Mouse (Mus musculus): ENCODE data around the gene Plppr2. TPM values are rescaled to one million over a fixed set of nuclear protein-coding genes. Genes with fewer than 3 reads are reported as not detected.

The Plppr2 gene
- 35.6 and 40.5 TPM in 2 replicates for total RNA-seq (2021)
- long read RNA-seq, partial matches to known transcripts, result 11 of 18 reads
- long read RNA-seq, other reads (novel, unspliced or antisense), result 5 of 18 reads

DNA sequence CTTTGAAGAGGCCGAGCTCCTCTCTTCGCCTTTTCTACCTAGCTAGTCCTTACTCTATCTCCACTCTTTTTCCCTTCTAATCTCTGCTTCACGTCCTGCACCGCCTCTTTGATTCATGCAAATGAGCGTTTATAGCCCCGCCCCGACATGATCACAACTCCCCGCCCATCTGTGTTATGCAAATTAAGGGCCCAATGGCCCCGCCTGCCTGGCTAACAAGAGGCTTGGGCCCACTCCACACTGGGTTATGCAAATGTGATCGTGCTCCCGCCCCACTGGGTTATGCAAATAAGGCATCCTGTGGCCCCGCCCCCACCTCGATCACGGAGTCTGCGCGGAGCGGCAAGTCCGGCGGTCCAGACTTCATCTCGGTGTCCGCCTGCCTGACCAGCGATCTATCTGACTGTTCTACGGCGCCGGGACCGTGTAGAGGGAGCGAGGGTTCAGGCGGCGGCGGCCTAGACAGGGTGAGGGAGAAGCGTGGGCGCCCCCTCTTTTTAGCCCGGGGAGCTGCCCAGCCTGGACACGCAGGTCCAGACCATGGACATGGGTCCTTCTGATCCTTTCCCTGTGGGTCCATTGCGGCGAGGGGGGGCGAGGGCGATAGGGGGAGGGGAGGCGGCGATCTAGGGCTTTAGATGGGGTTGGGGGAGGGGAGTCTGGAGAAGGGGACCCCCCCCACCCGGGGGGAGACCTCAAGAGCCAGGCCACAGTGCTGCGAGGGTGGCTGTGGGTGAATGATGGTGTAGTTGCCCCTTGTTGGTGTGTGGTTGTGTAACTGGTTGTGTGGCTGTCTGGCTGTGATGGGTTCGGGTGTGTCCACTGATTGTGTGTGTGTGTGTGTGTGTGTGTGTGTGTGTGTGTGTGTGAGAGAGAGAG is at the start of gene Plppr2:
TSS of gene Plppr2 (plus strand) at position 342 of the 879 bp plus-strand sequence.
- peak; percentile 99 for DNase-seq

DNA sequence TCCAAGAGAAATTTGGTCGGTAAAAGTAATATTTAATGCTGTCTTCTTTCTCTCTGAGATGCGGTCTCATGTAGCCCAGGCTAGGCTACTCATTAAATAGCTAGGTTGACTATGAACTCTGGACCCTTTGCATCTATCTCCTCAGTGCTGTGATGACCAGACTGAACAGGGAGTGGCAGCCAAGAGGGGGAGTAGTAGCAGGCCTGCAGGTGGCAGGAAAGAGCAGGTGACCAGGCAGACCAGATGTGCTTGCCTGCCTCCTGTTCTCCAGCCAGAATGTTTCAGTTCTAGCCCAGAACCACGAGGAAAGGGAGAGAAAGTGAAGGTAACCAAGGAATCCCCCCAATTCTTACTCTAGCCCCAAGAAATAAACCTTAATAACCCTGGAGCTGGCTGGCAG is 47.6 kb upstream of the Plppr2 start:
- DNase-seq, result no peak

DNA sequence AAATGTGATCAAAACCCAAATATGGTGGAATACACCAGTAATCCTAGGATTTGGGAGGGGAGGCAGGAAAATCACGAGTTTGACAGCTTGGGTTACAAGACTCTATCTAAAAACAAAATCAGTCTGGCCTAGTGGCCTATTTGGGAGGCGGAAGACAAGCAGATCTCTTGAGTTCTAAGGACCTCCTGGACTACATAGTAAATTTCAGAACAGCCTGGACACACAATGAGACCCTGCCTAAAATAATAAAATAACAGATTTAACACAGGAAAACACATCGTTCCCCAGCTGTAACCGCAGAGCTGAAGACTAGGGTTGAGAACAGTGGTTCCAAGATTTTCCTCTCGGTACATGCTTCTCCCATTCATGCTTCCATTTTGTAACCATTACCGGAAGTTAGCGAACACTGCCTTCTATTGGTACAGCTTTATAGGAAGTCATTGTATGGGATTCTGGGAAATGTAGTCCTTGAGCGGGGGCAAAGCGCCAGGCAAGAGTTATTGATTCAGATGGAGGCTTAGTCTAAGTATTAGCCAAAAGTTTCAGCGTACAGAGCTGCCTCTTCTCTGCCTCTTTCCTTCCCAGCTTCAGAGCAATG is 35.5 kb upstream of the Plppr2 start:
- DNase-seq, result peak; percentile 56

DNA sequence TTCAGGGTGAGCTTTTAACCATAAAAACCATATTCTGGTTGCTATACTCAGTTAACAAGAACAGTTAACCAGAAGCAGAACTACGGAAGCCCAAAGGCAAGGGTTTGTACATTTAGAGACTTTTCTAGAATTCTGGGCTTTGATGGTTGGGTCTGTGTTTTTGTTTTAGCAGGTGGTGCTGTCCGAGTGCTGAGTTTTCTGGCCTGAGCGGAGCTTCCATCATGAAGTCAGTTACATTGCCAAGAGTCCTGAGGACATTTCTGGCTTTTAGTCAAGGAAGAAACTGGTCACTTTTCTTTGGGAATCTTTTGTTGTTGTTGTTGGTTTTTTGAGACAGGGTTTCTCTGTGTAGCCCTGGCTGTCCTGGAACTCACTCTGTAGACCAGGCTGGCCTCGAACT is 32.8 kb upstream of the Plppr2 start:
- DNase-seq, result no peak

DNA sequence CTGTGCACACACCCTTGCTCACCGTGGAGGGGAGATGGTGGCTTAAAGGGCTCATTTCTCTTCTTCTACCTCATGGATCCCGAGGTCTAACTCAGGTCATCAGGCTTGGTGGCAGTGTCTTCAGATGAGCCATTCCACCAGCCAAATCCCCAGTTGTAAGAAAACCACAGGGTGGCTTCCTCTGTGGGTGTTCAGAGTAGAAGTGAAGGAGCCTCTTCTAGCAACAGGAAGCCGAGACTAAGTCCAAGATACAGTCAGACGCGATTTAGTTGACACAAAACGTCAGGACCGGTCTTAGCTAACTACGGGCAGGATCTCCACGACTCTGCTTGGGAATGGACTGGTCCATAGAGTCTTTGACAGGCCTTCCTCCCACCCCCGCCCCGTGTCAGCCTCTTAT is 28.6 kb upstream of the Plppr2 start:
- DNase-seq, result no peak

DNA sequence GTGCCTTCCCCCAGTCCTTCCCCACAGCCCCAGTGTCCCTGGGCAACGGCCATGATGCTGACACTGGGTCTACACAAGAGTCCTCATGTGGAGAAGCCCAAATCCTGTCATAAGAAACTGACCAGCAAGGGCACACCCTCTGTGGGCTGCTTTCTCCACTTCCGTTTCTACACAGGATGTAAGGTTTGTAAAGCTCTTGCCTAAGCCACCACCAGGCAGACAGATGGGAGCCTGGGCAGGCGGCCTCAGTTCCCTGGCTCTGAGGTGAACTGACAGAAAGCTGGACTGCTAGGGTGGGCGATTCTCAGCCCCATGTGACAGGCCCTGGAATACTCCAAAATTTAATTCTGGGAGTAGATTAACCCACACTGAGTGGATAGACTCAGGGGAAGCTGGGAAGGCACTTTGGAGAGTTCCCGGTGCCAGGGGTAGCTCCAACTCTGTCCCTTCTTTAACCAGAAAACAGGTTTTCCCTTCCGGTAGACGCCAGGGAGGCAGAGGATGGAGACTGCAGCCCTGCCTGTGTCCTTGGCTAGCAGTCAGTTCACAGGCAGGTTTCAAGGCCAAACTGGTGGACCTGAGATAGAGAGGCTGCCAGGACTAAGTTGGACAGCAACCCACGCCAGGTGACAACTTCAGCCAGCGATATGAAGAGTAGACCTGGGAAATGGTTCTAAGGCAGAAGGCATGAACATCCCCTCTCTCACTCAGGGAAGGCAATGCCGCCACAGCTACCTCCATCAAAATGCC is 27.2 kb upstream of the Plppr2 start:
- DNase-seq, result no peak

DNA sequence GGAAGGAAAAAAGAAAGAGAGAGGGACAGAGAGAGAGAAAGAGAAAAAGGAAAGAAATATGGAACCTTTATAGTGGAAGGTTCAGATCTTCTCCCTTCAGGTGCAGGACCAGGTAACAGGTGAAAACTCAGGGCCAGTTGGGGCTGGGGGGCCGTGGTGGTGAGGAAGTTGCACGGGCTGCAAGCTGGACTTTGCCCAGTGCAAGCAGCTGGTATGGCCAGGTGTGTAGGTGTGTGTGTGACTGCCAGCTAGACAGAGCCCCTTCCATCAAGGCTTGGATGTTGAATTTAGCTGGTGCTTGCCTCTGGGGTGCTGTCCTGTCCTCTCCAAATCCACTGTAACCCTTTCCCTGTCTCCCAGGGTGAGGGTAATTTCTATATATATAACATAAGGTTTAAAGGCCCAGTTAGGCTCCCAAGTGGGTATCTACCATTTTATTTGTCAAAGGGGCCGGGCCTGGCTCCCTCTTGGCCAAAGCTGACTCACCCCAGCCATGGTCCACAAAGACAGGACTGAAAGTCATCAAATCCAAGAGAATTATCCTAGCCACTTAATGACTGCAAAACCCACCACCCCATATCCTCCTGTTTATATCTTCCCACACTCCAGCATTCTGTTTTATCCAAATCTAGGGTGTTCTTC is 19.9 kb upstream of the Plppr2 start:
- no peak for DNase-seq

DNA sequence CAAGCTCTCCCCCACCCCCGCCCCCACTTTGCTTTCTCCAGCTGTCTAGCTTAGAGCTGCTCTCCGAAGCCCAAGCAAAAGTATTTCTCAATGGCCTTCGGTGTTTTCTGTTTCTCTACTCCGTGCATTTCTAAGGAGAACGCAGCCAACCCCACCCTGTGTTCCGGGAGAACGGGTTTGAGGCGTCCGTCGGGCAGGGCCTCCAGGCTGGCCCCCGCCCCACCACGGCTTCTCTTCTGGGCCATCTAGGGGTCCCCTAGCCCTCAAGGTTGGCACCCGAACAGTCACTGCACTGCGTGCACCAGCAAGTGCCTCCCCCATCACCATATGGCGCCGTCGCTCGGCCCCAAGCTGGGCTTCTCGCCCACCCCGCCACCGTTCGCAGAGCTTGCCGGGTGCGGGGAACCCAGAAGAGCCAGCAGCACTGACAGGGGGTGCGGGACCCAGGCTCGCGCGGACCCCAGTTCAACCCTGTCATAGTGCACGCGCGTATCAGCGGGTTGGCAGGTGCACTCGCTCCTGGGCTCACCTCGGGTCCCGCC is 19.3 kb upstream of the Plppr2 start:
- no peak for DNase-seq

DNA sequence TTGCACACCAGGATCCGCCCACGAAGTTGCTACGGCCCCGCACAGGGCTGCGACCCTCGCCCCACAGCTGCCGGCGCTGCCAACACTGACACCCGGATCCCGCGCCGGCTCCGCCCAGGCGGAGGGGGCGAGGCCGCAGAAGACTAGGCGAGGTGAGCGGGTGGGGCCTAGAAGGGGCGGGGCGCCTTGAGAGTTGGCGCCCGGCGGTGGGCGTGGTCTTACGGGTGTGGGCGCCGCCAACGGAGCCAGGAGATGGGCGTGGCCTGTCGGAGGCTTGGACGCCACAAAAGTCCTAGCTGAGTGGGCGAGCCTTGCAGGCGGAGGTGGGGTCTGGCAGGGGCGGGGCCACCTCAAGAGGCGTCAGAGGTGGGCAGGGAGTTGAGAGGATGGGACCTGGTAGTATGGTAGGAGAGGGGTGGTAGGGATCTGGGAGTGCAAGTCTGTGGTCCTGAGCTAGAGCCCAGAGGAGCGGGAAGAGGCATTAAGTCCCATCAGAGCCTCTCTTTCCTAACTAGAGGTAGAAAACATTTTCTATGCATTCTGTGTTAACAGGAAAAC is 18.7 kb upstream of the Plppr2 start, which contains the start of gene Rab3d:
TSS of gene Rab3d (minus strand) at position 158 of the 558 bp plus-strand sequence.
- peak; percentile 96 for DNase-seq

DNA sequence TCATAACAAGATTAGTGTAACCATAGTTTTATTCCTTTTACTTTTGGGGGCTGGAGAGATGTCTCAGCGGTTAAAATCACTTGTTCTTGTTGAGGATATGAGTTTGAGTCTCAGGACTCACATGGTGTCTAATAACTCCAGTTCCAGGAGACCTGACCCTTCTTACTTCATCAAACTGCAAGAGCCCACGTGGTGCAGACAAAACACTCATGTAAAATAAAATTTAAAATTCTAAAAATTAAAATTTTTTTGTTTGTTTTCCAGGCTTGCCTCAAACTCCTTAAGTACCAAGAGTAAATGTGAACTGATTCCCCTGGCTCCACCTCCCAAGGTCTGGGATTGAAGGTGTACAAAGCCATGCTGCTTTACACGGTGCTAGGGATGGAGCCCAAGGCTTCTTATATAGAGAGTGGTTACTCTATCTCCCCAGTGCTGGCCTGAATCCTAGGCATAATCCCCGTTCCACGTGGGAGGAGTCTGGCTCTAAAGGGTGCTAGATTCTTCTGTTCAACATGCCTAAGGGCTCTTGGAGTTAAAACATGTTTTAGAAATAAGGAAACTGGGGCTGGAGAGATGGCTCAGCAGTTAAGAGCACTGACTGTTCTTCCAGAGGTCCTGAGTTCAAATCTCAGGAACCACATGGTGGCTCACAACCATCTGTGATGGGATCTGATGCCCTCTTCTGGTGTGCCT is 18.0 kb upstream of the Plppr2 start:
- no peak for DNase-seq

DNA sequence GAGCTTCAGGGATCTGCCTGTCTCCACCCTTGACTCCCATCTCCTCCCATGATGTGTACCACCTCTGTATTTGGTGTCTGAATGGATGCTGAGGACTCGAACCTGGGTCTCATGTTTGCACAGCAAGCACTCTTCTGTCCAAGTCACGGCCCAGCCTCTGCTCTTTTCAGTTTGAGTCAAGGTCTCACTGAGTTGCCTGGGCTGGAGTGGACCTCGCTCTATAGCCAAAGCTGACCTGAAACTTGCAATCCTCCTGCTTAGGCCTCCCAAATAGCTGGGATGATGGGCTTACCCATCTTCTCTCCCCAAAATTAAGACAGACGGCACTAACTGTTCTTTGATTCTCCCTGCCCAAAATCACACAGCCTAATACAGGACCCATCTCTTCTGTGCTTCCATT is 13.8 kb upstream of the Plppr2 start:
- DNase-seq, result no peak

DNA sequence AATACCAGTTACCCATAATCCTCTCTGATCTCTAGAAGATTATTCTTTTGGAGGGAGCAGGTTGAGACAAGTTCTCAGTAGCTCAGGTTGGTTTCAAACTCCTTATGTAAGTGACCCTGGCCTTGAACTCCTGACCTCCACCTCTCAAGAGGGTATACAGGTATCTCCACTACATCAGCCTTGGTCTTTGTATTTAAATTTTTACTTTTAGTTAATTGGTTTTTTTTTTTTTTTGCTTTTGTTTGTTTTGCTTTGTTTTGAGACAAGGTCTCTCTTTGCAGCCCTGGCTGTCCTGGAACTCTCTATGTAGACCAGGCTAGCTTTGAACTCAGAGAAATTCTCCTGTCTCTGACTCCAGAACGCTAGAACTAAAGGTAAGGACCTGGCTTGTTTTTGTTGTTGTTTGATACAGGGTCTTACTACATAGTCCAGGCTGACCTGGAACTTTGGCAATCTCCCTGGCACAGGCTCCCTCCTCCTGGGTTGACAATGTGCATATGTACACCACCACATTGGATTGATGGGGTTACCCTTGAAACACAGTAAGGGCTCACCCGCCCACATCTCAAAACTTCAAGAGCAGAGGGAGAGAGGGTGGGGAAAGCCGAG is 13.2 kb upstream of the Plppr2 start:
- no peak for DNase-seq

DNA sequence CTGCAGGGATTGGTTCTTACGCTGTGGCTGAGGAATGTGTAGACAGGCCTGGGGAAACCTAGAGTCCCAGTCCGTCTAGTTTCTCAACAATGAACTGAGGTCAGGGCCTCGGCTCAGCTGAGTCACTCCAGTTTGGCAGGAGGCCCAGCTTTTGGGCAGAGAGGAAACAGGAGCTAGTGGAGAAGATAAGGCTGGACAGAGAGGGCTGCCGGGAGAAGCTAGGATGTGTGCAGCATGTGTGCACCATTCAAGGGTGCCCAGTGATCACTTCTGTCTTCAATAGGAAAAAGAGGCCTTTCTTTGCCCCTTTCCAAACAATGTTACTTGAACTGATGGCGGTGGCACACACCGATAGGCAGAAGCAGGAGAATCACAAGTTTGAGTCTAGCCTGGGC is 12.7 kb upstream of the Plppr2 start:
- DNase-seq, result peak; percentile 95

DNA sequence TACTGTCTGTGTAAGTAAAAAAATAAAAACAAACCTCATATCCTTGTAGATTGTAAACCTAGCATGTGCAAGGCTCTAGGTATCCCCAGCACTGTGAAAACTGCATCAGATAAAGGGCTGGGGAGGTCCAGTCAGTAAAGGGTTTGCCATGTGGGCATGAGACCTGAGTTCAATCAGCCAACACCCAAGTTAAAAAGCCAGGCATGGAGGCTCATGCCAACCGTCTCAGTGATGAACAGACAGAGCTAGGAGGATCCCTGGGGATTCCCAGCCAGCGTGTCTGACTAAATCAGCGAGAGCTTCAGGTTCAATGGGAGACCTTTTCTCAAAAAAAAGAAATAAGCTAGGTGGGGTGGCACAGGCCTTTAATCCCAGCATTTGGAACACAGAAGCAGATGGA is 11.8 kb upstream of the Plppr2 start:
- DNase-seq, result no peak

DNA sequence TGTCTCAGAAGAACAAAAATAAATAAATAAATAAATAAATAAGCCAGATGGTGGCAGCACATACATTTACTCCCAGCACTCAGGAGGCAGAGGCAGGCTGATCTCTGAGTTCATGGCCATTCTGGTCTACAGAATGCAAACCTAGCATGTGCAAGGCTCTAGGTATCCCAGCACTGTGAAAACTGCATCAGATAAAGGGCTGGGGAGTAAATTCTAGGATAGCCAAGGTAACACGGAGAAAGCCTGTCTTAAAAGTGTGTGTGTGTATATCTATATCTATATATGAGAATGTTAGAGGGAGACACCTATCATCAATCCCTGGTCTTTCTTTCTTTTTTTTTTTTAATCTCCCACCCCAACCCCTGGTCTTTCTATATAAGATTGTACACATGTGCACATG is 11.3 kb upstream of the Plppr2 start:
- no peak for DNase-seq

DNA sequence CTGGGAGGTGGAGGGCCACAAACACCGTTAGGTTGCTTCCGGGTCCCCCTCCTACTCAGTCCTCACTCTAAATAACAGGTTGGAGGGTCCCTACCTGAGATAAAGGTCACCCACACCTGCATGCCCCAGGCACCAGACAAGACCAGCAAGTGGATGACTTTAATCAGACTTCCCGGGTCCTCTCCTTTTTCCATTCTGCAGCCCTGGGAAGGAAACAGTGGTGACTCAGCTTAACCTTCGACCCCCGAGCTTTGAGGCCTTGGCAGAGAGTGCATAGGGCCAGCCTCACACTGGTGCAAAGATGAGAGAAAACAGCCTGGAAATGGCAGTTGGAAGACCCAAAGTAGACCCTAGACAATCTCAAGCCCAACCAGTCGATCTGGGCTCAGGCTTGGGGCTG is 10.7 kb upstream of the Plppr2 start:
- peak; percentile 70 for DNase-seq

DNA sequence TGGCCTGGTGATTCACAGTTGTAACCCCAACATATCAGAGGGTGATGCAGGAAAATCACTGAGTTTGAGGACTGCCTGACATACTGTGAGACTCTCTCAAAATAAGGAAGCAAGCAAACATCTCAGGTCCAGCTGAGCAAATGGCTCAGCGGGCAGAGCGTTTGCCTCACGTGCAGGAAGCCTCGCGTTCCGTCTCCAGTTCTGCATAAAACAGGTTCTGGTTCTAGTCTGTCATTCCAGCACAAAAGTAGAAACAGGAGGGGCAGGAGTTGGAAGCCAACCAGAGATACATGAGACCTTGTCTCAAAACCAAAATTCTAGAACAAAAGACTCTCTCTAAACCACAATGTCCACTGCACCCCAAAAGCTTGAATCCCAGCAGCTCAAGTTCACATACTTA is 10.0 kb upstream of the Plppr2 start:
- no peak for DNase-seq

DNA sequence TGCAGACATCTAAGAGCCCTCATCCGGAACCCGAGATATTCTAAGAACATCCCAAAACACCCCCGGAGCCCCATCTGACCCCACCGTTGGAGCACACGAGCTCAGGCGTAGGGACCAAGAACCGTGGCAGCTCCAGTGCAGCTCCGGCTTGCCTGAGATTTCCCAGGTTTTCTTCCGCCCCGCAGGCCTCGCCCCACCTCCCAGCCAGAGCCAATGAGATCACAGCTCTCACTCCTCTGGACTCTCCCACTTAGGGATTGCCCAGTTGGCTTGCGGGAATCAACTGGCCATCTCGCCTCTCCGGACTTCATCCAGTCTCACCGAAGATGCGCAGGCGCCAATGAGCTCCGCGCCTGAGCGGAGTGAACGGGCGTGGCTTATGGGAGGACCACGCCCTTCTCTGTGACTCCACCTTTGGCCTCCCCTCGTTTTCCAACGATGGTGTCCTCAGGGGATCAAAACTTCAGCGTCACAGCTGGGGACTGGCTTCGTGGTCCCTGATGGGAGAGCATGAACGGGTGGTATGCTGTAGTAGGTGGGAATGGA is 9.6 kb upstream of the Plppr2 start, which contains the start of the genes Ccdc159 and Tmem205:
TSS of gene Ccdc159 (plus strand) at position 264 of the 546 bp plus-strand sequence.
TSS of gene Tmem205 (minus strand) at position 349 of the 546 bp plus-strand sequence.
- peak; percentile 92 for DNase-seq

DNA sequence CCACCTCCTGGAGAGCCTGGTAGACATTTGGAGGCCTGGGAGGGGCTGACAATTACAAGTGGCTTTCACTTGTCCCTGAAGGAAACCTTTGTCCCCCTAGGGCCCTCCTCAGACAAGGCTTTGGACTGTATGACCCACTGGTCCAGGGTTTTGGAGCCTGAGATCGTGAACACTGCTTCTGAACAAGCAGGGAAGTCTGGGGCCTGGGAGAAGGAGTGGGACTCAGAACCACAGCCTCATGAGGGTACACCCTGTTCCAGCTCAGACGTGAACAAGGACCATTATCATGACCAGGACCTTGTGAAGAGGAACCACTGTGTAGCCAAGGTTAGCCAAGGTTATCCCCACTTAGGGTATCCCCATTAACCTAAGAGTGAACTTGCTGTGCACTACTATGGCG is 7.6 kb upstream of the Plppr2 start:
- DNase-seq, result no peak

DNA sequence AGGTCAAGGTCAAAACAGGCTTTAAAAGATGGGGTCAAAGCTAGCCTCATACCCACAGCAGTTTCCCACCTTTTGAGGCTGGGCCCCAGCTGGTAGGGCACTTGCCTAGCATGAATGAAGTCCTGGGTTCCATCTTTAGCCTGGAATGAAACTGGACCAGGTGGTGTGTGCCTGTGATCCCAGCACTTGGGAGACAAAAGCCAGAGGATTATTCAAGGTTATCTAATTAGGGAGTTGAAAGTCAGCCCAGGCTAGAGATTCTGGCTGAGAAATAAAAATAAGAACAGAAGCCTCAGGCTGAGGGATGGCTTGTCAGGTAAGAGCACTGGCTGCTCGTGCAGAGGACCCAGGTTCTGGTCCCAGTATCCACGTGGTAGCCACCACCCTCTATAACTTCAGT is 4.8 kb upstream of the Plppr2 start:
- DNase-seq, result no peak
